Mouse (Mus musculus) kidney, embryonic 16.5 days (tissue): ENCODE results near the gene Ctdsp1. TPM values are rescaled to one million over a fixed set of nuclear protein-coding genes. Genes with fewer than 3 reads are reported as not detected.

ENCODE experiments used
- ATAC-seq: fragments of 200-750 bp; cut with Nextera tagmentation; 2 replicates; pipeline ENCODE4 v1.8.0; 2017; ENCODE audit warnings: moderate TSS enrichment; ENCODE audit not compliant: low FRiP score, low TSS enrichment
- H3K27ac ChIP-seq: fragments of 300-500 bp; sonication (generic); 2 replicates; pipeline ENCODE4 v1.5.1; 2014; ENCODE audit warnings: low read length
- H3K27me3 ChIP-seq: fragments of 300-500 bp; sonication (generic); 2 replicates; pipeline ENCODE4 v1.6.1; 2014; ENCODE audit warnings: low read length, control low read depth, mixed read lengths; ENCODE audit not compliant: insufficient read depth
- H3K36me3 ChIP-seq: fragments of 300-500 bp; sonication (generic); 2 replicates; pipeline ENCODE4 v1.6.1; 2014; ENCODE audit warnings: low read length, control low read depth, mixed read lengths; ENCODE audit not compliant: insufficient read depth
- H3K4me1 ChIP-seq: fragments of 300-500 bp; sonication (generic); 2 replicates; pipeline ENCODE4 v1.6.1; 2014; ENCODE audit warnings: low read length, control low read depth, mixed read lengths; ENCODE audit not compliant: insufficient read depth
- H3K4me2 ChIP-seq: fragments of 300-500 bp; sonication (generic); replicated peaks from 2 replicates; pipeline ENCODE4 v1.6.1; 2014; ENCODE audit warnings: low read depth, low read length
- H3K4me3 ChIP-seq: fragments of 300-500 bp; sonication (generic); 2 replicates; pipeline ENCODE4 v1.5.1; 2014; ENCODE audit warnings: mild to moderate bottlenecking, low read length
- H3K9ac ChIP-seq: fragments of 300-500 bp; sonication (generic); replicated peaks from 2 replicates; pipeline ENCODE4 v1.6.1; 2014; ENCODE audit warnings: low read length
- H3K9me3 ChIP-seq: fragments of 300-500 bp; sonication (generic); 2 replicates; pipeline ENCODE4 v1.6.1; 2016; ENCODE audit warnings: low read length, control low read depth
- WGBS: fragments of 180-500 bp; shearing (Covaris S2); extraction: QIAGEN DNeasy Blood & Tissue Kit; methylation state at CpG from one replicate; pipeline ENCODE4 v1.1.7; 2014; 5-methylcytosine and 5-hydroxymethylcytosine counted together
- polyA plus RNA-seq: library from polyadenylated mRNA; unstranded; fragments of >200 nt; fragmentation: Nextera tagmentation; extraction: Ambion mirVana; gene quantifications from 2 replicates; pipeline ENCODE4 v1.2.1, GENCODE M21; 2015

Gene Ctdsp1
- polyA plus RNA-seq, 1 experiment from 2014 or later: 94.0 TPM

- no peaks in the 10 kb centered on the region for H3K9me3 ChIP-seq
- H3K27me3 ChIP-seq: no peaks in the 10 kb centered on the region
- 80% methylated on average over 5 of the region's 5 CpGs for WGBS
- no peak for ATAC-seq
- H3K36me3 ChIP-seq: no peaks in the 10 kb centered on the region
- H3K4me3 ChIP-seq: no peak overlapping the region
- no peak overlapping the region for H3K4me2 ChIP-seq
- no peak overlapping the region for H3K27ac ChIP-seq
- peaks cover 7% of the 10 kb centered on the region; the same call in 1 of the 2 replicates for H3K4me1 ChIP-seq
- H3K9ac ChIP-seq: no peak overlapping the region
Observed at GRCm38 (mm10) chr1:74359952-74360517, 31.3 kb upstream of the Ctdsp1 start.

DNA sequence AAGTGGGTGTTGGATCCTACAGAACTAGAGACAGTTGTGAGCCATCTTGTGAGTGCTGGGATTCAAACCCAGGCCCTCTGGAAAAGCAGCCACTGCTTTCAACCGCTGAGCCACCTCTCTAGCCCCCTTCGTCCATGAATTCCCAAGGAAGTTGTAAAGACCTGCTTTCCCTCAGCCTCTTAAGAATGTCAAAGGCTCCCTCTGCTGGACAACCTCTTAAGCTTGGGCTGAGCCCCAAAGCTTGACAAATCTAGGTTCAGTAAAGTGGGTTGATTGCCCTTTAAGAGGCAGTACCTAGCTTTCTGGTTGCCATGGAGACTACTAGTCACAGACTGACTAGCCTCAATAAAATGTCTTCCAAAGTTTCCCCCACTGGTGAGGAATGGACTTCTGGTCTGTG lies 29.5 kb upstream of the Ctdsp1 start, which contains the start of gene Catip:
Gene Catip (plus strand): TSS at position 297 of the 400 bp plus-strand sequence.
- peak; percentile 84 for ATAC-seq
- Histone ChIP-seq H3K4me3 (no peak within 1 kb of the TSS), H3K27ac (no peak within 1 kb of the TSS), H3K27me3 (no peaks in the 10 kb centered on the region), H3K36me3 (no peaks in the 10 kb centered on the region), H3K4me1 (peaks cover 7% of the 10 kb centered on the region; the same call in 1 of the 2 replicates), H3K9ac (no peak within 1 kb of the TSS), H3K9me3 (no peaks in the 10 kb centered on the region), H3K4me2 (peak within 1 kb of the TSS; percentile 14; the same call in 1 of the 2 replicates)
- WGBS: 8% methylated on average over 2 of the region's 2 CpGs

GRCm38 (mm10) chr1:74362325-74363229 lies 28.7 kb upstream of the Ctdsp1 start:
- Histone ChIP-seq H3K27me3 (no peaks in the 10 kb centered on the region), H3K4me3 (no peak overlapping the region), H3K9ac (no peak overlapping the region), H3K4me1 (peaks cover 7% of the 10 kb centered on the region; the same call in 1 of the 2 replicates), H3K9me3 (no peaks in the 10 kb centered on the region), H3K27ac (no peak overlapping the region), H3K4me2 (peak overlapping the region; percentile 14; the same call in 1 of the 2 replicates), H3K36me3 (no peaks in the 10 kb centered on the region)
- peak; percentile 37; the same call in 1 of the 2 replicates for ATAC-seq
- 63% methylated on average over 17 of the region's 17 CpGs for WGBS

DNA sequence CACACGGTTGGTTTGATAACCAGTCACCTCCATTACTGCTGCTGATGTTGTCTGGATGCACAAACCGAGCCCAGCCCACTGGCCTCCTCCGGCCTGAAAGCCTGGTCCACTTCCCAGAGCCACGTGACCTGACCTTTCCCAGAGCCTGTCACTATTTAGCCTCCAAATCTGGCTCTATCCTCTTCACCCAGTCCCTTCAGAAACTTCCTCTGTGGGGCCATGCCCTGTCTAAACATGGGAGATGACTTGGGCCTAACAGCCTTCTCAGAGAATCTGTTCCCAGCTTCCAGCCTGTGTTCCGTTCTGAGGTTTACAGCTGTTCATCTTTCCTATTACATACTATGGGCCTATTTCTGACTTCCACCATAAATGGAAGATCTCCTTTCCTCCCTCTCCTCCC lies 27.9 kb upstream of the Ctdsp1 start:
- 47% methylated on average over 5 of the region's 5 CpGs for WGBS
- H3K4me1 ChIP-seq: peaks cover 15% of the 10 kb centered on the region
- no peak for ATAC-seq
- no peak overlapping the region for H3K4me3 ChIP-seq
- no peaks in the 10 kb centered on the region for H3K9me3 ChIP-seq
- H3K27ac ChIP-seq: 0 out of 2 replicates have a peak overlapping the region, but pooled peaks have one; percentile 17
- H3K4me2 ChIP-seq: no peak overlapping the region
- H3K36me3 ChIP-seq: no peaks in the 10 kb centered on the region
- no peaks in the 10 kb centered on the region for H3K27me3 ChIP-seq
- H3K9ac ChIP-seq: no peak overlapping the region

DNA sequence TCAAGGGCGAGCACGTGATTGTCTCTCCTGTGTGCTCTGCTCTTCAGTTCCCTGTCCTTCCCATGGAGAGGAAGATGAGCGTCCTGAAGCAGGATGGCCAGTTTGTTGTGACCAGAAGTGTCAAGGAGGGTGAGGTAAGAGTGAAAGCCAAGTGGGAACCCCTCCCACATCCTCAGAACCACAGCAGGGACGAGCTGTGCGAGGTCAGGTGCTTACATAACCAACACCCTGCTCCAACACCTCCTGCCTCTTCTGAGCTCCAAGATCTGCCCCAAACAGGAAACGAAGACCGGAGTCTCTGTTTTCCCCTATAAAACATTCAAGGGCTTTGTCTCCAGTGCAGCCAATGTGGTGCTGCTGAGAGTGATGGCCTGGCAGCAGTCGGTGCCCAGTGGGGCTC lies 27.0 kb upstream of the Ctdsp1 start:
- Histone ChIP-seq H3K4me1 (peaks cover 16% of the 10 kb centered on the region), H3K9ac (no peak overlapping the region), H3K4me2 (no peak overlapping the region), H3K27ac (no peak overlapping the region), H3K9me3 (no peaks in the 10 kb centered on the region), H3K36me3 (no peaks in the 10 kb centered on the region), H3K4me3 (no peak overlapping the region), H3K27me3 (no peaks in the 10 kb centered on the region)
- 65% methylated on average over 8 of the region's 8 CpGs for WGBS
- ATAC-seq: no peak

DNA sequence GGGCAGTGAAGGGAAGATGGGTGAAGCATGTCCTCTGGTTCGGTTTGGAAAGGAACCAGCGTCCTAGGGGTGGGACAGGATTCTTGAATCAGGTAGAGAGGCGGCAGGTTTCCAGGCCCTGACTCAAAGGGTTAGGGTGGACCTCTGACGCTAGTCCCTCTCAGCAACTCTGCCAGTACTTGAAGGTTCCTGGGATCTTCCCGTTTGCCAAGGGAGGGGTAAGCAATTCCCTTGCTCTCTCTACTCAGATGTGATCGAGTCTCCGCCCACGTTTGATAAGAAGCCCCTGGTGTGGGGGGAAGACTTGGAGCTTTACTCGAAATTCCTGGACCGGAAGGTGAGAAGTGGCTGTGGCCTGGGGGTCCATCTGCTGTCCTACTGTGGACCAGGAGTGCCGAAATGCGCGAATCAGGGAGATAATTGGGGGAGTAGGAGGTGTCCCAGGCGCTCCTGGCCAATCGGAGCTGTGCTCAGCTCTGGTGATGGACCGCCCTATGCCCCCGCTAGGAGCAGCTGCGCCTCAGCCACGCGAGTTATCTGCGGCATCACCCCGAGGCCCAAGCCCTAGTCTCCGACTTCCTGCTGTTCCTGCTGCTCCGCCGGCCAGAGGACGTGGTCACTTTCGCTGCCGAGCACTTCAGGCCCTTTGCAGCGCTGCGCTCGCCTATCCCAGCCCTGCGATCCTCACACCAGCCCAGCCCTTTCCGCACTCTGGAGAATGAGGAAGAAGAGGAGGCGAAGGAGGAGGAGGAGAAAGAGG lies 23.2 kb upstream of the Ctdsp1 start:
- H3K9me3 ChIP-seq: no peaks in the 10 kb centered on the region
- no peaks in the 10 kb centered on the region for H3K36me3 ChIP-seq
- H3K9ac ChIP-seq: peak overlapping the region; percentile 56
- WGBS: 20% methylated on average over 34 of the region's 34 CpGs
- peak overlapping the region; percentile 57 for H3K4me2 ChIP-seq
- H3K27me3 ChIP-seq: no peaks in the 10 kb centered on the region
- peak; percentile 83 for ATAC-seq
- H3K4me3 ChIP-seq: peak overlapping the region; percentile 40
- 0 out of 2 replicates have a peak overlapping the region, but pooled peaks have one; percentile 8 for H3K27ac ChIP-seq
- H3K4me1 ChIP-seq: peaks cover 14% of the 10 kb centered on the region

DNA sequence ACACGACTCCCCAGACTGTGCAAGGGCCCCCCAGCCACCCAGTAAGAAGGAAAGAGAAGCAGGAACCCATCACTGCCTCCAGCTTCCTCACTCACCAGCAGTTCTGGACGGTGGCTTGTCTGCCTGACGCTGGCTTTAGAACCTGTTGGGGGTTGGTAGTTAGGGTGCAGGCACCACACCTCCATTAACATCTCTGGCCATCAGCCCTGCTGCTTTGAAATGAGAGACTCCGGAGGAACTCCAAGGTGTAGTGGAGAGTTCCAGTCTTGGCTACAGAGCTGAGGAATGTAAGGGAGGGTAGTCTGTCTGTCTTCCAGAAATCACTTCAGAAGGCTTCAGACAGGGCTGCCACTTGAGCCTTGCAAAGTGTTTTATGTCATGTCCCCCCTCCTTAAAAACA lies 21.3 kb upstream of the Ctdsp1 start:
- H3K27me3 ChIP-seq: no peaks in the 10 kb centered on the region
- no peak overlapping the region for H3K4me3 ChIP-seq
- H3K36me3 ChIP-seq: no peaks in the 10 kb centered on the region
- no peak overlapping the region for H3K9ac ChIP-seq
- H3K4me1 ChIP-seq: peaks cover 9% of the 10 kb centered on the region; the same call in 1 of the 2 replicates
- no peak for ATAC-seq
- no peaks in the 10 kb centered on the region for H3K9me3 ChIP-seq
- 30% methylated on average over 3 of the region's 4 CpGs for WGBS
- no peak overlapping the region for H3K4me2 ChIP-seq
- no peak overlapping the region for H3K27ac ChIP-seq

GRCm38 (mm10) chr1:74373372-74373771 lies 17.9 kb upstream of the Ctdsp1 start:
- Histone ChIP-seq H3K27me3 (no peaks in the 10 kb centered on the region), H3K36me3 (no peaks in the 10 kb centered on the region), H3K4me3 (no peak overlapping the region), H3K9me3 (no peaks in the 10 kb centered on the region), H3K4me2 (no peak overlapping the region), H3K9ac (no peak overlapping the region), H3K4me1 (0 out of 2 replicates have a peak, but pooled peaks cover 2% of the 10 kb centered on the region), H3K27ac (no peak overlapping the region)
- 77% methylated on average over 4 of the region's 4 CpGs for whole genome bisulfite sequencing
- ATAC-seq: no peak

DNA sequence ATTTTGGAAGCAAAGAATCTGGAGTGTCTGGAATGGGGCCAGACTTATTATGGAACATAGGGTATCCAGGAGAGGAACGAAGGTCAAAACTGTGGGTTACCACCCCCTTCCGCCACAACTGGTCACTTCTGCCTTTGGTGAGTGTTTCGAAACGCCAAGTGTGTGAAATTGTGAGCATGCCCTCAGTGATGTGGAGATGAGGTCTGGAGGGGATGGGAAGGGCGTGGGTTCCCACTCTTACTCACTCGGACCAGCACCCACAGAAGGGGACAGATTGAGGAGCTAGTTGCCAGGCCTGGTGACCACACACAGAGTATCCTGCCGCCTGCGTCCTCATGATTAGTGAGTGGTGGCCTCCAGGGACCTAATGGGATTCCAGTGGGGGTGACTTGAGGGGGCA lies 16.3 kb upstream of the Ctdsp1 start, which contains the start of gene Slc11a1:
Gene Slc11a1 (plus strand): TSS at position 216 of the 400 bp plus-strand sequence.
- Histone ChIP-seq H3K4me1 (no peaks in the 10 kb centered on the region), H3K4me3 (no peak within 1 kb of the TSS), H3K9me3 (no peaks in the 10 kb centered on the region), H3K4me2 (no peak within 1 kb of the TSS), H3K36me3 (no peaks in the 10 kb centered on the region), H3K9ac (no peak within 1 kb of the TSS; the same call in 1 of the 2 replicates), H3K27me3 (no peaks in the 10 kb centered on the region), H3K27ac (no peak within 1 kb of the TSS)
- ATAC-seq: no peak
- 65% methylated on average over 8 of the region's 8 CpGs for WGBS
